Mouse (Mus musculus) neutrophil, adult 59 days (primary cell): ENCODE measurements around the gene Ergic2. TPM values are rescaled to one million over a fixed set of nuclear protein-coding genes. Genes with fewer than 3 reads are reported as not detected.

Experiments used
- total RNA-seq, 2 experiments: library from RNA; stranded (reverse); gene quantifications; 1 replicate in 1 of 2; 2 replicates in 1 of 2; pipeline ENCODE4 v1.2.4; 2023

Gene Ergic2
- total RNA-seq: 10 to 100 TPM; 54.3 to 69.8 TPM

GRCm38 (mm10) chr6:148211897-148212680 lies at the start of gene Ergic2:
Gene Ergic2, minus strand, starts transcription at chr6:148212374.

Other genes starting within 250 kb of the Ergic2 start
- gene Far2, start 165.1 kb downstream of the Ergic2 start, total RNA-seq: 1 to 10 TPM; 6.6 to 8.7 TPM
- gene Tmtc1, start 232.0 kb upstream of the Ergic2 start, total RNA-seq: under 1 TPM in 1 of 2 experiments, not detected in 1; 0.15 TPM